Mouse (Mus musculus): Measurements from ENCODE around the gene Zfp553.

Zfp553 gene

GRCm38 (mm10) chr7:127232622-127233367 is at the start of gene Zfp553, which contains the start of gene Sept1:
Zfp553 (plus strand) TSS chr7:127233061.
Sept1 (minus strand) TSS chr7:127233130.
- DNase-seq, result peak; percentile 70 to 81

GRCm38 (mm10) chr7:127183345-127183744 is 49.5 kb upstream of the Zfp553 start:
- DNase-seq, result no peak

- DNase-seq, result no peak
Observed at GRCm38 (mm10) chr7:127183828-127184227, 49.0 kb upstream of the Zfp553 start.

GRCm38 (mm10) chr7:127184720-127185119 is 48.1 kb upstream of the Zfp553 start:
- DNase-seq, result no peak

- DNase-seq, result no peak
Observed at GRCm38 (mm10) chr7:127185601-127186000, 47.3 kb upstream of the Zfp553 start.

- no peak for DNase-seq
Observed at GRCm38 (mm10) chr7:127187351-127187750, 45.5 kb upstream of the Zfp553 start.

GRCm38 (mm10) chr7:127188305-127189276 is 44.3 kb upstream of the Zfp553 start:
- DNase-seq, result no peak

GRCm38 (mm10) chr7:127190672-127191071 is 42.2 kb upstream of the Zfp553 start:
- DNase-seq, result no peak

- DNase-seq, result no peak
Observed at GRCm38 (mm10) chr7:127192989-127193388, 39.9 kb upstream of the Zfp553 start.

- DNase-seq, result no peak
Observed at GRCm38 (mm10) chr7:127194011-127194632, 38.7 kb upstream of the Zfp553 start.

- DNase-seq, result no peak
Observed at GRCm38 (mm10) chr7:127194633-127195029, 38.2 kb upstream of the Zfp553 start.

- peak; percentile 86 to 87 for DNase-seq
Observed at GRCm38 (mm10) chr7:127195544-127196295, 37.1 kb upstream of the Zfp553 start, which contains the start of gene Cd2bp2. Cd2bp2 (minus strand) TSS chr7:127196050.

GRCm38 (mm10) chr7:127196484-127196883 is 36.4 kb upstream of the Zfp553 start:
- DNase-seq, result no peak

GRCm38 (mm10) chr7:127206606-127207005 is 26.3 kb upstream of the Zfp553 start:
- no peak for DNase-seq

GRCm38 (mm10) chr7:127207374-127208294 is 25.2 kb upstream of the Zfp553 start:
- DNase-seq, result no peak

GRCm38 (mm10) chr7:127208295-127208552 is 24.6 kb upstream of the Zfp553 start, which contains the start of gene Tbc1d10b:
Tbc1d10b (minus strand) TSS chr7:127208468.
- DNase-seq, result no peak

- DNase-seq, result peak; percentile 90 to 91
Observed at GRCm38 (mm10) chr7:127208553-127209438, 24.1 kb upstream of the Zfp553 start, which contains the start of gene Mylpf. Mylpf (plus strand) TSS chr7:127208890.

GRCm38 (mm10) chr7:127209851-127210250 is 23.0 kb upstream of the Zfp553 start:
- DNase-seq, result no peak

- DNase-seq, result no peak
Observed at GRCm38 (mm10) chr7:127210266-127210665, 22.6 kb upstream of the Zfp553 start.
